Mouse (Mus musculus) limb, embryonic 14.5 days (tissue): ENCODE results near the gene Prg2. TPM values are rescaled to one million over a fixed set of nuclear protein-coding genes. Genes with fewer than 3 reads are reported as not detected.

Experiments
- ATAC-seq: fragments of 200-750 bp; cut with Nextera tagmentation; 2 replicates; pipeline ENCODE4 v1.8.0; 2017; ENCODE audit warnings: low read depth, moderate number of reproducible peaks, moderate TSS enrichment; ENCODE audit not compliant: low FRiP score
- DNase-seq: peaks from one replicate; pipeline ENCODE4 v3.0.0-alpha.2; 2015; ENCODE audit warnings: low spot score
- H3K27ac ChIP-seq: fragments of 300-500 bp; sonication (generic); replicated peaks from 2 replicates; pipeline ENCODE4 v1.5.1; 2014; ENCODE audit warnings: low read depth, mild to moderate bottlenecking, low read length, moderate library complexity, mixed read lengths
- H3K27me3 ChIP-seq: fragments of 300-500 bp; sonication (generic); 2 replicates; pipeline ENCODE4 v1.6.1; 2014; ENCODE audit warnings: low read length, mixed read lengths; ENCODE audit not compliant: control insufficient read depth, insufficient read depth
- H3K36me3 ChIP-seq: fragments of 300-500 bp; sonication (generic); 2 replicates; pipeline ENCODE4 v1.6.1; 2014; ENCODE audit warnings: mild to moderate bottlenecking, low read length, moderate library complexity, mixed read lengths; ENCODE audit not compliant: control insufficient read depth, insufficient read depth
- H3K4me1 ChIP-seq: fragments of 300-500 bp; sonication (generic); 2 replicates; pipeline ENCODE4 v1.6.1; 2014; ENCODE audit warnings: antibody characterized with exemption, low read length, mixed read lengths; ENCODE audit not compliant: control insufficient read depth, insufficient read depth
- H3K4me2 ChIP-seq: fragments of 300-500 bp; sonication (generic); replicated peaks from 2 replicates; pipeline ENCODE4 v1.6.1; 2014; ENCODE audit warnings: low read depth, mild to moderate bottlenecking, low read length, moderate library complexity; ENCODE audit not compliant: severe bottlenecking
- H3K4me3 ChIP-seq: fragments of 300-500 bp; sonication (generic); replicated peaks from 2 replicates; pipeline ENCODE4 v1.5.1; 2014; ENCODE audit warnings: low read length
- H3K9ac ChIP-seq: fragments of 300-500 bp; sonication (generic); 2 replicates; pipeline ENCODE4 v1.6.1; 2014; ENCODE audit warnings: mild to moderate bottlenecking, low read depth, low read length, moderate library complexity; ENCODE audit not compliant: severe bottlenecking
- H3K9me3 ChIP-seq: fragments of 300-500 bp; sonication (generic); 2 replicates; pipeline ENCODE4 v1.6.1; 2016; ENCODE audit warnings: low read length; ENCODE audit not compliant: control insufficient read depth
- POLR2A ChIP-seq: fragments of 200-500 bp; IDR thresholded peaks from 2 replicates; pipeline ENCODE4 v1.8.0; 2012; ENCODE audit warnings: inconsistent platforms, mild to moderate bottlenecking, moderate library complexity, borderline replicate concordance; ENCODE audit not compliant: insufficient read depth, insufficient read length; ENCODE audit errors: extremely low read depth
- WGBS: fragments of 180-500 bp; shearing (Covaris S2); extraction: QIAGEN DNeasy Blood & Tissue Kit; methylation state at CpG from one replicate; pipeline ENCODE4 v1.1.7; 2014; 5-methylcytosine and 5-hydroxymethylcytosine counted together
- polyA plus RNA-seq, 2 experiments: library from polyadenylated mRNA; depleted of rRNA in 1 of 2; stranded (reverse) in 1 of 2; unstranded in 1 of 2; fragments of >200 nt; fragmentation: Nextera tagmentation in 1 of 2; extraction: Ambion mirVana in 1 of 2; gene quantifications; 2 replicates each; pipeline versions ENCODE4 v1.2.1 to v1.2.3; 2012 to 2014

Prg2 gene
- polyA plus RNA-seq, 2 experiments = 0.80 TPM; not detected in 1

DNA sequence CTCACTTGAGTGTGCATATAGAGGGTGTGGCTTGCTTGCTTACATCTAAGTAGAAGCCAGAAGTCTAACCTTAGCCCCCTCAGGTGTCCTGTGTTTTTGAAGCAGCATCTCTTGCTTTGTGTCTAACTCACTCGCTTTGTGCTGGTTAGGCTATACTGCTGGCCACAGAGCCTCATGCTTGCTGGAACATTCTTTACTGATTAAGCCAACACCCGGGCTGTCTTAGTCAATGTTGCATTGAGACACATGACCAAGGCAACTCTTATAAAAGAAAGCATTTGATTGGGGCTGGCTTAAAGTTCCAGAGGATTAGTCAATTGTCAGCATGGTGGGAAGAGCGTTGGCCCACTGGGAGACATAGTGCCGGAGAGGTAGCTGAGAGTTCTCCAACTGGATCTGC, 38.5 kb upstream of the Prg2 start:
- Histone ChIP-seq H3K9me3 (no peaks in the 10 kb centered on the region), H3K27ac (no peak overlapping the region), H3K27me3 (no peaks in the 10 kb centered on the region), H3K4me1 (peaks cover 7% of the 10 kb centered on the region), H3K9ac (no peak overlapping the region), H3K36me3 (peaks cover 28% of the 10 kb centered on the region), H3K4me2 (no peak overlapping the region), H3K4me3 (no peak overlapping the region)
- DNase-seq (no peak), ATAC-seq (no peak)
- WGBS = 90% methylated on average over 4 of the region's 4 CpGs
- TF ChIP-seq POLR2A = no peak

DNA sequence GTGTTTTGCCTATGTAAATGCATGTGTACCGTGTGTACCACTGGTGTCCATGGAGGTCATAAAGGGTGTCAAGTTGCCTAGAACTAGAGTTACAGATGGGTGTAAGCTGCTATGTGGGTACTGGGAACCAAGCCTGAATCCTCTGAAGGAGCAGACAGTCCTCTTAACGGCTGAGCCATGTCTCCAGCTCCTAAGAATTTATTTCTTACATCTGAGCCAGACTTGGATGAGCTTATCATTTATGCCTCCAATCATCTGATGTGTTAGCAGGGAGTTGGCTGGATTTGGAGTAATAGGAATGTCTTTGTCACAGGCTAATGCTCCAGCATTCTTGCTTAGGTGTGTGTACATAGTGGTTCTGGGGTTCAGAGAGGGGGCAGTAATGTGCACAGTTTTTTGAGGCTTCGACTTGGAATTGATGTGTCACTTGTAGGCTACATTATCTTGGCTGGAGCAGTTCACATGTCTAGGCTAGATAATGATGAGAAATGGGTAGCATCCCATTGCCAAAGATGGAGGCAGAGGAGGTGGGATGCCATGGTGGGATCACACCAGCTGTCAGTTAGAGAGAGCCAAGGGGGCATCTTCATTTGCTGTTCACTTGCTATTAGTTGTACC, 33.0 kb upstream of the Prg2 start:
- Histone ChIP-seq H3K9me3 (no peaks in the 10 kb centered on the region), H3K4me1 (no peaks in the 10 kb centered on the region), H3K27me3 (no peaks in the 10 kb centered on the region), H3K4me2 (no peak overlapping the region), H3K27ac (no peak overlapping the region), H3K4me3 (no peak overlapping the region), H3K36me3 (peaks cover 57% of the 10 kb centered on the region), H3K9ac (no peak overlapping the region)
- 72% methylated on average over 3 of the region's 3 CpGs for WGBS
- ATAC-seq (no peak), DNase-seq (no peak)
- no peak for TF ChIP-seq POLR2A

DNA sequence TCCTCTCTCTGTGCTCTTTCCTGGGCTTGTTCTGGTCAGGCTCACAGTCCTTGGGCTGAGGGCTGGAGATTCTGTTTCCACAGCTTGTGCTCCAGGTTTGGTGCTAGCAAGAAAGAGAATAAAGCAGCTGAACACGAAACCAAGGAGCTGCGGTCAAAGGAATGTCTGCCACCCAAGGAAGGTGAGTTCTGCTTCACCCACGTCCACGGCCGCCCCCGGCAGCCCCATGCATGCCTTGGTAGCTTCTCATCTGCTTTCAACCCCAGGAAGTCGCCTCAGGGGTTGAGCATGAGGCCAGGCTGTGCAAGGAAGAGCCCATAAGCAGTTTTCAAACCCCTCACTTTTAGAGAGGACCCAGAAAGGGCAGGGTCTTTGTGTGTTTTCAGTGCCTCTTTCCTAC, 32.0 kb upstream of the Prg2 start:
- 84% methylated on average over 7 of the region's 7 CpGs for WGBS
- Histone ChIP-seq H3K27me3 (no peaks in the 10 kb centered on the region), H3K9ac (no peak overlapping the region), H3K4me2 (no peak overlapping the region), H3K27ac (no peak overlapping the region), H3K4me3 (no peak overlapping the region), H3K9me3 (no peaks in the 10 kb centered on the region), H3K4me1 (no peaks in the 10 kb centered on the region), H3K36me3 (peaks cover 64% of the 10 kb centered on the region)
- DNase-seq = no peak
- no peak for TF ChIP-seq POLR2A
- no peak for ATAC-seq

DNA sequence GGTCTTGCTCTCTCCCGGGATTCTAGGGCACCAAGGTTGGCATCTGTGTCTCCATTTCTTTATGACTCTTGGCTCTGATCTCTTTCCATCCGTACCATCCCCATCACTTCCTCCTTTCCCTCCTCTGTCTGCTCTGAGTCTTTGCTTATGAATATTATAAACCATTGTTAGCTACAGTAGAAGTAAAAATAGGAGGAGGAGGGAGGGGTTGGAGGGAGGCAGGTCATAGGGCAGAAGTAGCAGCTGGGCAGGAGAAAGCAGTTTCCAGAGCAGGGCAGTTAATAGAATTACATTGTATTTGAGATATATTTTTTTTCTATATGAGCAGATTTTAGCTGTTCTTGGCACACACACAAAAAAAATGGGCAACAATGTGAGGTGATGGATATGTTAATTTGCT, 31.5 kb upstream of the Prg2 start:
- peaks cover 68% of the 10 kb centered on the region for H3K36me3 ChIP-seq
- no peak overlapping the region for H3K4me2 ChIP-seq
- no peak for ATAC-seq
- no peak for TF ChIP-seq POLR2A
- WGBS = 91% methylated on average over 2 of the region's 2 CpGs
- DNase-seq = no peak
- H3K9ac ChIP-seq = no peak overlapping the region
- no peaks in the 10 kb centered on the region for H3K4me1 ChIP-seq
- H3K27me3 ChIP-seq = no peaks in the 10 kb centered on the region
- H3K9me3 ChIP-seq = no peaks in the 10 kb centered on the region
- no peak overlapping the region for H3K27ac ChIP-seq
- no peak overlapping the region for H3K4me3 ChIP-seq

DNA sequence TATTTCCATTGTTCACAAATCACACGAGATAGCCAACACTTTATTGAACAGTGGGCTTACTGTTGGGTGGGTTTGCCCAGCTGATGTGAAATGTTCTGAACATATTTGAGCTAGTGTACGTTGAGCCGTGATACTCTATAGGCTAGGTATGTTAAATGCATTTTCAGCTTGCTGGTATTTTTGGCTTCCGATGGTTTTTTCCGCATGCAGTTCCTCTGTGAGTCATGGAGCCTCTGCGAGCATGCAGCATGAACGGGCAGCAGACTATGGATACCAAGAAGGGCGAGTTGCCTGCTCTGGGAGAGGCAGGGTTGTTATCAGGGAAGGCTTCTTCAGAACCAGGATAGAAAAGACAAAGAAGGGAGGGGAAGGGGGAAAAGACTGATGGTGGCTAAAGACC, 29.2 kb upstream of the Prg2 start:
- H3K9ac ChIP-seq = no peak overlapping the region
- no peak overlapping the region for H3K4me2 ChIP-seq
- no peak overlapping the region for H3K27ac ChIP-seq
- peaks cover 68% of the 10 kb centered on the region for H3K36me3 ChIP-seq
- no peak for ATAC-seq
- 91% methylated on average over 8 of the region's 8 CpGs for WGBS
- TF ChIP-seq POLR2A = no peak
- DNase-seq = no peak
- H3K27me3 ChIP-seq = no peaks in the 10 kb centered on the region
- no peaks in the 10 kb centered on the region for H3K9me3 ChIP-seq
- no peak overlapping the region for H3K4me3 ChIP-seq
- H3K4me1 ChIP-seq = no peaks in the 10 kb centered on the region

DNA sequence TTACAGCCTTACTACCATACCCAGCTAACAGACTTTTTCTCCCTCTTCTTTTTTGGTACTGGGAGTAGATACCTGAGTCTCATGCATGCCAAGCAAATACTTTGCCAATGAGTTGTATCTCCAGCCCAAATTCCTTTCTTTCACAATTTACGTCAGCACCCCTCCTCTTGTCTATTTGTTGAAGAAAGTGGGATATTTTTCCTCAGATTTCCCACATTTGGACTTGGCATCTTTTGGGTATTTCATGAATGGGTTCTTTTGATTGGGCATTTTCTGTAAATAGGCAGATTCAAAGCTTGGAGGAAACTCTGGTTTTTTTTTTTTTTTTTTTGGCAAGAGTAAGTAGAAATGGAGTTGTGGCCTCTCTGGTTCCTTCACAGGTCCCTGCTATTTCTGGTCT, 28.0 kb upstream of the Prg2 start:
- DNase-seq (no peak), ATAC-seq (no peak)
- Histone ChIP-seq H3K36me3 (peaks cover 68% of the 10 kb centered on the region), H3K4me1 (no peaks in the 10 kb centered on the region), H3K4me3 (no peak overlapping the region), H3K9ac (no peak overlapping the region), H3K27ac (no peak overlapping the region), H3K27me3 (no peaks in the 10 kb centered on the region), H3K4me2 (no peak overlapping the region), H3K9me3 (no peaks in the 10 kb centered on the region)
- 85% methylated on average over 1 of the region's 1 CpGs for WGBS
- TF ChIP-seq POLR2A = no peak
